Mouse (Mus musculus) embryonic facial prominence, embryonic 13.5 days (tissue): ENCODE measurements around the gene Eif4e1b. TPM values are rescaled to one million over a fixed set of nuclear protein-coding genes. Genes with fewer than 3 reads are reported as not detected.
A peak's percentile ranks its signal among the peaks of the same experiment; 100 is the strongest.

Source experiments
- ATAC-seq: fragments of 200-750 bp; cut with Nextera tagmentation; 2 replicates; pipeline ENCODE4 v1.8.0; 2017; ENCODE audit warnings: low read depth; ENCODE audit not compliant: insufficient number of reproducible peaks, insufficient read depth, low FRiP score, low TSS enrichment
- H3K27ac ChIP-seq: fragments of 300-500 bp; sonication (generic); 2 replicates; pipeline ENCODE4 v1.5.1; 2015; ENCODE audit warnings: moderate library complexity, mild to moderate bottlenecking, inconsistent platforms
- H3K27me3 ChIP-seq: fragments of 300-500 bp; sonication (generic); 2 replicates; pipeline ENCODE4 v1.6.1; 2015; ENCODE audit warnings: mild to moderate bottlenecking, inconsistent platforms
- H3K36me3 ChIP-seq: fragments of 300-500 bp; sonication (generic); 2 replicates; pipeline ENCODE4 v1.6.1; 2015; ENCODE audit warnings: mild to moderate bottlenecking, inconsistent platforms
- H3K4me1 ChIP-seq: fragments of 300-500 bp; sonication (generic); 2 replicates; pipeline ENCODE4 v1.6.1; 2015; ENCODE audit warnings: inconsistent platforms
- H3K4me2 ChIP-seq: fragments of 300-500 bp; sonication (generic); 2 replicates; pipeline ENCODE4 v1.6.1; 2015; ENCODE audit warnings: moderate library complexity, mild to moderate bottlenecking, inconsistent platforms
- H3K4me3 ChIP-seq: fragments of 300-500 bp; sonication (generic); 2 replicates; pipeline ENCODE4 v1.5.1; 2015; ENCODE audit warnings: mild to moderate bottlenecking, inconsistent platforms
- H3K9ac ChIP-seq: fragments of 300-500 bp; sonication (generic); 2 replicates; pipeline ENCODE4 v1.6.1; 2015; ENCODE audit warnings: mild to moderate bottlenecking, inconsistent platforms
- H3K9me3 ChIP-seq: fragments of 300-500 bp; sonication (generic); 2 replicates; pipeline ENCODE4 v1.6.1; 2016; ENCODE audit warnings: inconsistent platforms
- WGBS: fragments of 180-500 bp; shearing (Covaris S2); methylation state at CpG from one replicate; pipeline ENCODE4 v1.1.7; 2015; ENCODE audit warnings: mixed read lengths; 5-methylcytosine and 5-hydroxymethylcytosine counted together
- polyA plus RNA-seq: library from polyadenylated mRNA; unstranded; fragments of >200 nt; fragmentation: Nextera tagmentation; extraction: Ambion mirVana; gene quantifications from 2 replicates; pipeline ENCODE4 v1.2.1, GENCODE M21; 2015

Eif4e1b gene
- polyA plus RNA-seq, 1 experiment from 2014 or later: not detected

DNA sequence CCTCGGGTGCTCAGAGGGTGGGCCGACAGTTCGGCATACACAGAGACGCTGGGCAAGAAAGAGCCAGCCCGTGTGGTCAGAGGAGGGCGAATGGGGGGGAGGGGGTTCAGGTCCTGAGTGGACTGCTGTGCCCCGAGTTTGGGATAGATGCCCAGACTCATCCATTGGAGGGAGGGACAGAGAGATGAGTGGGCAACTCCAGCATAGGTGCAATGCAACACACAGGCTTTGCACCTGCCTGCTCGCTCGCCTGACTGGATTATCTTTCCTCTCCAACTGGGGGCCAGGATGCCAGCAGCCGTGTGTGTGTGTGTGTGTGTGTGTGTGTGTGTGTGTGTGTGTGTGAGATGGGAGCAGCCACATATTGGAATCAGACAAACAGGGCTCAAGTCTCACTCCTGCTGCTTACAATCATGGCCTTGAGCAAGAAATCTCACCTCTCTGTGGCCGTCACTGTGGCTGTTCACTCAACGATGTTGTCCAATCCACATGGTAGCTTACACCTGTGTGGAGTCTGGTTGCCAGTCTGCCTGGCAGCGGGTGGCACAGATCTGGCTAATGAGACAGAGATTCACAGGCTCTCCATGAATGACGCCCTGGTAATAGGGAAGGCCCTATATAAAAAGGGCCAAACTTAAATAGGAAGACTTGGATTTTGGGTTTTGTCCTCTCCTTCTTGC is 52.7 kb downstream of the Eif4e1b start:
- H3K36me3 ChIP-seq: no peaks in the 10 kb centered on the region
- H3K27ac ChIP-seq: no peak overlapping the region
- peaks cover 13% of the 10 kb centered on the region for H3K4me1 ChIP-seq
- H3K9ac ChIP-seq: no peak overlapping the region
- H3K9me3 ChIP-seq: no peaks in the 10 kb centered on the region; the same call in 1 of the 2 replicates
- no peak for ATAC-seq
- no peak overlapping the region for H3K4me3 ChIP-seq
- H3K4me2 ChIP-seq: no peak overlapping the region
- H3K27me3 ChIP-seq: no peaks in the 10 kb centered on the region; the same call in 1 of the 2 replicates
- 80% methylated on average over 14 of the region's 14 CpGs for WGBS

DNA sequence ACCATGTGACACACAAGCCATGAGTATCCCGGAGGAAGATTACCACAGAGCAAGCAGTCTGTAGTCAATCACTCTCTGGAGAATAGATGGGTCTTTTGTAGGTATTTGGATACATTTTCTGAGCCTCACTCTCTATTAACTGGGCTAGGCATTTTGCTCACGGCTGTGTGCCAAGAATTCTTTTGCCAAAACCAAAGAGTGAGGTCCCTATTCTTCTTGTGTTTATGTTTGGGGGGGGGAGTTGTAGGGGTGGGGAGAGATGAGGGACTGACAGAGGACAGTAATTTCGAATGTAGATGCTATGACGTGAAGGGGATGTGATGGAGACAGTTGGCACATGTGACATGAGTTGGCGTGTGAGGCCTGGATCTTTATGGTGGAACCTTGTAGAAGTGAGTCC is 53.3 kb downstream of the Eif4e1b start:
- ATAC-seq: no peak
- Histone ChIP-seq H3K27me3 (no peaks in the 10 kb centered on the region; the same call in 1 of the 2 replicates), H3K9me3 (peaks cover 2% of the 10 kb centered on the region), H3K4me3 (no peak overlapping the region), H3K27ac (no peak overlapping the region), H3K36me3 (no peaks in the 10 kb centered on the region), H3K4me1 (peaks cover 13% of the 10 kb centered on the region), H3K4me2 (no peak overlapping the region), H3K9ac (no peak overlapping the region)
- 69% methylated on average over 5 of the region's 5 CpGs for WGBS

DNA sequence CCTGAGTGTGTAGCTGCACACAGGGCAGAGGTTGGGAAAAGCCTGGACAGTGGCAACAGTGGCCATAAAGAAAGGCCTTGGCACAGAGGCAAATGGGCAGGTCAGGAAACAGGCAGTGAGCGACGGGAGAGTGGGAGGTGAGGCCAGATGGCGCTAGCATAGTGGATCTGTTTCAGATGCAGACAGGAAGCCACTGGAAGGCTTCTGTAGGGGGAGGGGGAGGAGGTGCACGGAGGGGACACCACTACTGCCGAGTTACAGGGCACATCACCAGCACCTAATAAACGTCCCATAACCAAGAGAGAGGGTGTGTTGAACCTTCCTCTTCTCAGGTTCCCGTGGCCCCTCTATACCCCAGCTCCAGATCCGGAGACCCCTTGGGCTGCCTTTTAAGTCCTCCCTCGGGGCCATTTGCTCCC is 53.7 kb downstream of the Eif4e1b start:
- Histone ChIP-seq H3K27me3 (no peaks in the 10 kb centered on the region; the same call in 1 of the 2 replicates), H3K36me3 (no peaks in the 10 kb centered on the region), H3K4me2 (peak overlapping the region; percentile 35), H3K9me3 (peaks cover 5% of the 10 kb centered on the region), H3K4me3 (no peak overlapping the region), H3K4me1 (peaks cover 13% of the 10 kb centered on the region), H3K9ac (peak overlapping the region; percentile 16; the same call in 1 of the 2 replicates), H3K27ac (no peak overlapping the region)
- WGBS: 5% methylated on average over 9 of the region's 9 CpGs
- no peak for ATAC-seq

Other genes starting within 250 kb of the Eif4e1b start
- gene 4833439L19Rik, start 218.6 kb upstream of the Eif4e1b start, polyA plus RNA-seq: 150 and 153 TPM in 2 replicates
- 31.0 and 33.8 TPM in 2 replicates for gene Arl10, start 209.0 kb upstream of the Eif4e1b start, polyA plus RNA-seq
- gene Nop16, start 193.9 kb upstream of the Eif4e1b start, polyA plus RNA-seq: 97.5 and 113 TPM in 2 replicates
- 168 and 183 TPM in 2 replicates for gene Higd2a, start 193.8 kb upstream of the Eif4e1b start, polyA plus RNA-seq
- 38.0 and 39.1 TPM in 2 replicates for gene Cltb, start 172.7 kb upstream of the Eif4e1b start, polyA plus RNA-seq
- 82.8 and 92.9 TPM in 2 replicates for gene Faf2, start 162.2 kb upstream of the Eif4e1b start, polyA plus RNA-seq
- 58.3 and 62.8 TPM in 2 replicates for gene Rnf44, start 90.1 kb upstream of the Eif4e1b start, polyA plus RNA-seq
- gene Cdhr2, start 82.5 kb upstream of the Eif4e1b start, polyA plus RNA-seq: 1.4 TPM in 1 of 2 replicates, not detected in the other
- 0.44 and 0.46 TPM in 2 replicates for gene Gprin1, start 34.1 kb upstream of the Eif4e1b start, polyA plus RNA-seq
- 0.20 TPM in 1 of 2 replicates, not detected in the other for gene Sncb, start 17.4 kb upstream of the Eif4e1b start, polyA plus RNA-seq
- gene Tspan17, start 5.4 kb downstream of the Eif4e1b start, polyA plus RNA-seq: 7.5 and 7.6 TPM in 2 replicates
- 0.60 and 0.94 TPM in 2 replicates for gene Unc5a, start 165.4 kb downstream of the Eif4e1b start, polyA plus RNA-seq
- gene Hk3, start 237.4 kb downstream of the Eif4e1b start, polyA plus RNA-seq: 1.1 and 1.2 TPM in 2 replicates